In the genomic region with DNA sequence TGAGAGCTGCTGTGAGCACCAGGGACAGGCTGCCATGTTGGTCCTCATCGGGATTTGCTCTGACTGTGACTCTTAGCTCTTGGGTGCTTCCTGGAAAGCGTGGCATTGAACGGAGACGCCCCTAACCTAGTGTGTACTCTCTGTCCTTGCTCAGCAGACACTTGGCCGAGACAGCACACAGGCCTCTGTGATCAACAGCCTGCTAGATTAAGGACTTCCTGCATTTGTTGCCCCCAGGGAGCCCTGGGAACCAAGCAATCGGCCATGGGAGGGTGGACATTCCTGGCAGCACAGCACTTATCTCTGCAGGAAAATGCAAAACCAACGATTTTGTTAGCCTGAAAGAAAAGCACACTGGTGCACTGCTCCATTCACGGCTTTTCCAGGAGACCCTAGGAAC, we compare ENCODE assay signal across 13 mouse cellular contexts. TPM values are rescaled to one million over a fixed set of nuclear protein-coding genes. Genes with fewer than 3 reads are reported as not detected.
DNase-seq lines count a peak whose midpoint lies in the region; ATAC-seq and TF ChIP-seq lines count a peak whose summit lies in the region.
"Had no signal": no experiment of that assay in that cellular context is flagged by ENCODE, and none has a peak within 500 bp of the region (broad histone marks: within the 10 kb centered on the region; RNA-seq: fewer than 3 reads in every experiment).

No protein-coding gene starts in this region.

- H3K9ac ChIP-seq in stomach, embryonic 14.5 days (replicated peaks; ENCODE audit: low read depth, low read length) = no peak overlapping the region
- no peak overlapping the region for H3K9ac ChIP-seq in stomach, postnatal 0 days (ENCODE audit: low read length)
- no peak overlapping the region for H3K9ac ChIP-seq in heart, postnatal 0 days (replicated peaks; ENCODE audit: low read depth, low read length)

- peak overlapping the region; percentile 51 for H3K27ac ChIP-seq in layer of hippocampus, adult 2 months
- H3K27ac ChIP-seq in stomach, embryonic 14.5 days (ENCODE audit: low read length) = peak overlapping the region; percentile 34; the same call in 1 of the 2 replicates
- H3K27ac ChIP-seq in stomach, postnatal 0 days (replicated peaks) = no peak overlapping the region
- peak overlapping the region; percentile 5; the same call in 1 of the 2 replicates for H3K27ac ChIP-seq in heart, postnatal 0 days (ENCODE audit: low read depth)

- TF ChIP-seq CTCF in layer of hippocampus, adult 2 months (conservative IDR thresholded peaks at IDR 0.05) = no peak
- TF ChIP-seq CTCF in stomach, postnatal 0 days (IDR thresholded peaks at IDR 0.05; ENCODE audit: low read depth) = no peak
- TF ChIP-seq CTCF in heart, postnatal 0 days (IDR thresholded peaks at IDR 0.05; ENCODE audit: low read depth) = no peak

- WGBS in stomach, embryonic 14.5 days = 42% methylated on average over 8 of the region's 8 CpGs
- WGBS in stomach, postnatal 0 days = 28% methylated on average over 8 of the region's 8 CpGs
- WGBS in heart, postnatal 0 days = 19% methylated on average over 8 of the region's 8 CpGs

- H3K4me2 ChIP-seq in stomach, embryonic 14.5 days (replicated peaks; ENCODE audit: low read depth, low read length) = no peak overlapping the region
- no peak overlapping the region for H3K4me2 ChIP-seq in stomach, postnatal 0 days (replicated peaks; ENCODE audit: low read depth)
- peak overlapping the region; percentile 18; the same call in 1 of the 2 replicates for H3K4me2 ChIP-seq in heart, postnatal 0 days (ENCODE audit: low read depth, low read length)

- no peak overlapping the region; the same call in 1 of the 2 replicates for H3K4me3 ChIP-seq in layer of hippocampus, adult 2 months
- no peak overlapping the region for H3K4me3 ChIP-seq in stomach, embryonic 14.5 days (ENCODE audit: low read depth, low read length)
- no peak overlapping the region for H3K4me3 ChIP-seq in stomach, postnatal 0 days (ENCODE audit: low read depth, low read length)
- H3K4me3 ChIP-seq in heart, postnatal 0 days (ENCODE audit: low read depth, low read length) = no peak overlapping the region
- H3K4me3 ChIP-seq: megakaryocyte, embryonic 14.5 days had no signal

- DNase-seq in layer of hippocampus, adult 2 months (ENCODE audit: low spot score in 2 of 2) = no peak
- no peak for DNase-seq in layer of hippocampus, postnatal 10 days (ENCODE audit: low spot score in 2 of 2)
- no peak for DNase-seq in stomach, postnatal 0 days (ENCODE audit: low spot score)
- DNase-seq in heart, postnatal 0 days (ENCODE audit: low spot score) = peak; percentile 51
- DNase-seq in thymus, postnatal 14 days = no peak
- DNase-seq in gastrocnemius, adult 18-20 months (ENCODE audit: low spot score) = no peak
- DNase-seq: cerebellum, adult 9-10 months; kidney, adult 18-20 months; thymus, adult 18-20 months had no signal

- ATAC-seq in stomach, embryonic 14.5 days (ENCODE audit: insufficient number of reproducible peaks, insufficient read depth, low FRiP score, low read depth) = no peak
- no peak for ATAC-seq in stomach, postnatal 0 days (ENCODE audit: low FRiP score, low TSS enrichment)
- peak; percentile 71 for ATAC-seq in heart, postnatal 0 days (ENCODE audit: insufficient read depth, low read depth)
- ATAC-seq: hindbrain, embryonic 16.5 days had no signal

- no peaks in the 10 kb centered on the region for H3K36me3 ChIP-seq in stomach, embryonic 14.5 days (ENCODE audit: control insufficient read depth, insufficient read depth, low read length)
- H3K36me3 ChIP-seq in stomach, postnatal 0 days (ENCODE audit: control insufficient read depth, insufficient read depth, low read length) = no peaks in the 10 kb centered on the region
- no peaks in the 10 kb centered on the region for H3K36me3 ChIP-seq in heart, postnatal 0 days (replicated peaks; ENCODE audit: control insufficient read depth, insufficient read depth, low read length)

- no peak for TF ChIP-seq EP300 in stomach, postnatal 0 days (optimal IDR thresholded peaks at IDR 0.05)
- TF ChIP-seq EP300 in heart, postnatal 0 days (IDR thresholded peaks at IDR 0.05; ENCODE audit: low read depth) = no peak

- no peaks in the 10 kb centered on the region for H3K27me3 ChIP-seq in stomach, embryonic 14.5 days (ENCODE audit: control insufficient read depth, insufficient read depth, low read length)
- H3K27me3 ChIP-seq in stomach, postnatal 0 days (ENCODE audit: control insufficient read depth, insufficient read depth, low read length) = no peaks in the 10 kb centered on the region
- H3K27me3 ChIP-seq in heart, postnatal 0 days (ENCODE audit: control insufficient read depth, insufficient read depth, low read length) = no peaks in the 10 kb centered on the region

- H3K9me3 ChIP-seq in stomach, embryonic 14.5 days (ENCODE audit: control insufficient read depth, low read depth, low read length) = no peaks in the 10 kb centered on the region
- H3K9me3 ChIP-seq in stomach, postnatal 0 days (ENCODE audit: control insufficient read depth, low read length) = no peaks in the 10 kb centered on the region
- H3K9me3 ChIP-seq in heart, postnatal 0 days (replicated peaks; ENCODE audit: control insufficient read depth, low read length) = no peaks in the 10 kb centered on the region
- H3K9me3 ChIP-seq: megakaryocyte, embryonic 14.5 days had no signal

- H3K4me1 ChIP-seq in stomach, embryonic 14.5 days (ENCODE audit: control insufficient read depth, insufficient read depth, low read length) = peaks cover 6% of the 10 kb centered on the region; the same call in 1 of the 2 replicates
- H3K4me1 ChIP-seq in stomach, postnatal 0 days (replicated peaks; ENCODE audit: control insufficient read depth, insufficient read depth) = no peaks in the 10 kb centered on the region
- H3K4me1 ChIP-seq in heart, postnatal 0 days (ENCODE audit: control insufficient read depth, insufficient read depth) = no peaks in the 10 kb centered on the region

RNA-seq across cellular contexts. Expression of a gene that starts 18.0 kb away (rescaled TPM):
- total RNA-seq in layer of hippocampus, adult 2 months (2021) = 100 to 1,000 TPM; 291 to 304 TPM
- total RNA-seq in layer of hippocampus, postnatal 10 days (2021) = 100 to 1,000 TPM; 102 to 111 TPM
- polyA plus RNA-seq in stomach, embryonic 14.5 days (2014; fragmentation: Nextera tagmentation; extraction: Ambion mirVana) = 3.2 and 3.9 TPM in 2 replicates
- 1.9 and 2.0 TPM in 2 replicates for polyA plus RNA-seq in stomach, postnatal 0 days (2015; fragmentation: Nextera tagmentation; extraction: Ambion mirVana)
- 1.7 and 3.5 TPM in 2 replicates for total RNA-seq in heart, postnatal 0 days (2014; rRNA removed; ENCODE audit: low replicate concordance)
- polyA plus RNA-seq in heart, postnatal 0 days (2015; fragmentation: Nextera tagmentation; extraction: Ambion mirVana) = 0.80 and 0.97 TPM in 2 replicates
- under 1 TPM; 0.07 to 0.40 TPM for total RNA-seq in gastrocnemius, adult 18-20 months (2021)
- total RNA-seq: liver, adult 2 months had no signal
- polyA plus RNA-seq: liver, adult 2 months had no signal

Comparison
In these comparisons a context has a peak if more than half of its experiments do, and no peak if none do; other contexts are left out.
1. RNA of a gene that starts 18.0 kb away (total RNA-seq): 291 to 304 TPM in layer of hippocampus, adult 2 months and 102 to 111 TPM in layer of hippocampus, postnatal 10 days; 1.7 to 3.5 TPM in heart, postnatal 0 days and 0.07 to 0.40 TPM in gastrocnemius, adult 18-20 months; every median in the first group is over 10 times any median in the second.